Mouse (Mus musculus) cortical plate, adult 2 months (tissue): ENCODE results near the gene Pdzd7.
A peak's percentile ranks its signal among the peaks of the same experiment; 100 is the strongest.

Source experiments
- CTCF ChIP-seq: fragments of 200-500 bp; IDR thresholded peaks from 2 replicates; pipeline ENCODE4 v1.5.1; 2011; ENCODE audit warnings: mild to moderate bottlenecking, control low read depth, low read length; ENCODE audit not compliant: insufficient read depth; ENCODE audit errors: extremely low read depth
- POLR2A ChIP-seq: fragments of 200-500 bp; IDR thresholded peaks from 2 replicates; pipeline ENCODE4 v1.6.1; 2011; ENCODE audit warnings: mild to moderate bottlenecking, low read length, control low read depth; ENCODE audit not compliant: insufficient read depth; ENCODE audit errors: extremely low read depth

DNA sequence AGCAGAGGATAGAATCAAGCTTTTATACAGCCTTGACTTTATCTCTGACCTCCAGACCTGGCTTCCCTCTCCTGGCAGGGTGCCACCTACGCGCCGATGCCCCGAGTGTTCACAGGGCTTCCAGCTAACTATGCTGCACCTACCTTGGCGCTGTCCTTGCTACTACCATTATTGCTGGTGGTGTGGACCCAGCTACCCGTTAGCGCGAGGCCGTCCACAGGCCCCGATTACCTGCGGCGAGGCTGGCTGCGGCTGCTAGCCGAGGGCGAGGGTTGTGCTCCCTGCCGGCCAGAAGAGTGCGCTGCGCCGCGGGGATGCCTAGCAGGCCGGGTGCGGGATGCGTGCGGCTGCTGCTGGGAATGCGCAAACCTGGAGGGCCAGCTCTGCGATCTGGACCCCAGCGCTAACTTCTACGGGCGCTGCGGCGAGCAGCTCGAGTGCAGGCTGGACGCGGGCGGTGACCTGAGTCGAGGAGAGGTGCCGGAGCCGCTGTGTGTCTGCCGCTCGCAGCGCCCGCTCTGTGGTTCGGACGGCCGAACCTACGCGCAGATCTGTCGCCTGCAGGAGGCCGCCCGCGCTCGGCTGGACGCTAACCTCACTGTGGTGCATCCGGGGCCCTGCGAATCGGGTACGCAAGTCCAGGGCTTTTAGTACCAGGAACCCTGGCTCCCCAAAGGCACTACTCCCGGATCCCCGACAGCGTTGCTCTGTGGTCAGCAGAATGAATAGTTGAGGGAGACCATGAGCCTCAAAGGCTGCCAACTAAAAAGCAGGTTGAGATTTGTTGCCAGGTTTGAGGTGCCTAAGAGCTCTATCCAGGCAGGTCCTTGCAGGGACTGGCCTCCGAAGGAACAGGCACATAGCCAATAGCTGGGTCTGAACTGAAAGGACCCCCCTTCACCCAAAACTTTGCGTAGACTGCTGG lies 31.3 kb upstream of the Pdzd7 start:
- TF ChIP-seq POLR2A (no peak), CTCF (peak; percentile 17; the same call in 1 of the 2 replicates)
